Mouse (Mus musculus) midbrain, embryonic 14.5 days (tissue): ENCODE measurements around the gene Clec4a4. TPM values are rescaled to one million over a fixed set of nuclear protein-coding genes. Genes with fewer than 3 reads are reported as not detected.

Experiments
- polyA plus RNA-seq: library from polyadenylated mRNA; unstranded; fragments of >200 nt; fragmentation: Nextera tagmentation; extraction: Ambion mirVana; gene quantifications from 2 replicates; pipeline ENCODE4 v1.2.1, GENCODE M21; 2014

The Clec4a4 gene
- polyA plus RNA-seq, 1 experiment from 2014 or later: not detected

Other genes with a start within 250 kb of the Clec4a4 start
- gene Slc2a3, start 188.7 kb upstream of the Clec4a4 start, polyA plus RNA-seq: 21.7 and 28.4 TPM in 2 replicates
- gene Foxj2, start 170.5 kb upstream of the Clec4a4 start, polyA plus RNA-seq: 9.0 and 10.1 TPM in 2 replicates
- 0.62 and 2.0 TPM in 2 replicates for gene C3ar1, start 134.2 kb upstream of the Clec4a4 start, polyA plus RNA-seq
- gene Necap1, start 115.9 kb upstream of the Clec4a4 start, polyA plus RNA-seq: 119 and 135 TPM in 2 replicates
- 1.9 TPM in 1 of 2 replicates, not detected in the other for gene Clec4a1, start 68.5 kb upstream of the Clec4a4 start, polyA plus RNA-seq
- gene Clec4a3, start 37.9 kb upstream of the Clec4a4 start, polyA plus RNA-seq: 1.5 TPM in 1 of 2 replicates, not detected in the other
- gene Clec4b1, start 59.6 kb downstream of the Clec4a4 start, polyA plus RNA-seq: not detected in 2 replicates
- gene Clec4a2, start 116.1 kb downstream of the Clec4a4 start, polyA plus RNA-seq: 3.7 TPM in 1 of 2 replicates, not detected in the other
- not detected in 2 replicates for gene Clec4b2, start 182.5 kb downstream of the Clec4a4 start, polyA plus RNA-seq
- 2.6 TPM in 1 of 2 replicates, not detected in the other for gene Clec4n, start 239.5 kb downstream of the Clec4a4 start, polyA plus RNA-seq